Mouse (Mus musculus) mesoderm, embryonic 11.5 days (tissue): Measurements from ENCODE around the gene Etnk1.
"Not testable (repeated sequence)": the region's sequence is repeated elsewhere in the genome, so short reads cannot be mapped to it uniquely, and the experiment has no call there.

Experiments
- DNase-seq: peaks from one replicate; pipeline ENCODE4 v3.0.0-alpha.2; 2012; ENCODE audit warnings: low read depth, low spot score

The Etnk1 gene

GRCm38 (mm10) chr6:143170166-143170960 is 3.3 kb downstream of the Etnk1 start:
- no peak for DNase-seq

DNA sequence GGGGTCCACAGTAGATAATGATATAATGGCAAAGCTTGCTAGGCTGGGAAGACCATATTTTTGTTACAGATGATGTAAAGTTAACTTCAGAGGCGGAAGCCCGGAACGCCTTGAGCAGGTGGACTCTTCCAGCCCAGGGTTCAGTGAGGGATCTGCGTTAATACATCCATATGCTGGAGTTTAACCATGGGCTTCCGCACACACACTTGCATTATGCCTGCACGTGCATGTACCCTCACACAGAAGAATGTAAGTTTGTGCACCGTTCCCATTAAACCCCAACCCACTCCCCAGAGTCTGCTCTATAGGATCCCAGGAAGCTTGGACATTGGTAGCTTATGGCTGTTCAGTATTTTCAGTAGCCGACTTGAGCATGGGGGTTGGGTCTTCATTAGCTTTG is 4.0 kb downstream of the Etnk1 start:
- DNase-seq, result no peak

- DNase-seq, result no peak
These were observed 4.9 kb downstream of the Etnk1 start for GRCm38 (mm10) chr6:143171781-143172465.

DNA sequence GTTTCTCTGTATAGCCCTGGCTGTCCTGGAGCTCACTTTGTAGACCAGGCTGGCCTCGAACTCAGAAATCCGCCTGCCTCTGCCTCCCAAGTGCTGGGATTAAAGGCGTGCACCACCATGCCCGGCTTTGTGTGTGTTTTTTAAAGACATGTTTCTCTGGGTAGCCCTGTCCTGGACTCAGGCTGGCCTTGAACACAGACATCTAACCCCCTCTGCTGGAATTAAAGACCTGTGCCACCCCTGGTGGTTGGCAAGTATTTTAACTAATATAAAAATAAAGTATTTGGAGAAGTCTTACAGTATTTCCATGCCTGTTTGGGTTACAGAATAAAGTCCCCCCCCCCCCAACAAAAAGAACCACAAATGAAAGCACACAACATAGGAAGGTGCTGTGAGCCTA is 5.7 kb downstream of the Etnk1 start:
- not testable (repeated sequence) for DNase-seq

GRCm38 (mm10) chr6:143174226-143174625 is 7.2 kb downstream of the Etnk1 start:
- DNase-seq, result no peak

DNA sequence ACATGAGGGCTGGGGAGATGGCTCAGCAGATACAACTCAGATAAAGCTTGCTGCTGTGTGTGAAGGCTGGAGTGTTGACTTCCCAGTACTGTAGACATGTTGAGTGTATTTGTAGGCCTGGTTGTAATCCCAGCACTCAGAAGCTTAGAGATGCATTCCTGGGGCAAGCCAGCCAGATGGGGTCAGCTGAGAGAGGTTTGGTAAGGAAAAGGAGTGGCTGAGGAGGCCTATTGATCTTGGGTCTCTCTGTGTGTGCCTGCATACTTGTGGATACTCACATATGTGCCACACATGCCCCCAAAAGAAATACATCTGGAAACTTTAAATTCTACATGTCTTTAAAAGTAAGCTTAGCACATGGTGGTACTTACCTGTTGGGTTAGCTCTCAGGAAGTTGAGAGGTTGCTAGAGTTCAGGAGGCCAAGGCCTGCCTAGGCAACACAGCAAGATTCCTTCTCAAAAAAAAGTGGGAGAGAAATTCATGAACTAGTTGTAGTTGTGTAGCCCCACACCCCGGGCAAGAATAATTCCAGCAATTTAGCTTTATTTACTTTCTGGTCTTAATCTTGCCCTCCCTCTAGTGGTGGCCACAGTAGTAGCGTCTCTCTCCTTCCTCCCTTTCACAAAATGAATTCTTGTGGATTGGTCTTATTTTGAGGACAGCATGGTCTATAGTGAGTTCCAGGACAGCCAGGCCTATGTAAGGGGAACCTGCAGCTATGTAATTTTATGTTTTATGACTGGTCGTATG is 8.1 kb downstream of the Etnk1 start:
- DNase-seq, result peak; percentile 54

DNA sequence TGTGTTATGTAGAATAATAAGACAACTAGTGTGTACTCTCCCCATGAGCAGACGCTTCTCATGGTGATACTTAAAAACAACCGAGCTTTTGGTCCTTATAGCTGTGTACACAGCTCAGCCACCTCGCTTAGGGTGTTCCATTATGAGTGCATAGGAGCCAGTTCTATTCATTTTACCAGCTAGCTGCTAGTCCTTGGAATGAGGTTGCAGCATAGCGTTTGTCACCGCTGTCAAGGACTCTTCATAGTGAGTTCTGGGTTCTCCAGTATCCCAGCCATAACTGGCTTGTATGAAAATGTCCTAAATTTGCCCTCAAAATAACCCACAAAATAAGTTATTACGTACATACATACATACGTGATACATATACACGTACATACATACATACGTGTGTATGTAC is 9.1 kb downstream of the Etnk1 start:
- no peak for DNase-seq

GRCm38 (mm10) chr6:143176591-143176990 is 9.6 kb downstream of the Etnk1 start:
- no peak for DNase-seq

GRCm38 (mm10) chr6:143179181-143179580 is 12.2 kb downstream of the Etnk1 start:
- DNase-seq, result no peak

DNA sequence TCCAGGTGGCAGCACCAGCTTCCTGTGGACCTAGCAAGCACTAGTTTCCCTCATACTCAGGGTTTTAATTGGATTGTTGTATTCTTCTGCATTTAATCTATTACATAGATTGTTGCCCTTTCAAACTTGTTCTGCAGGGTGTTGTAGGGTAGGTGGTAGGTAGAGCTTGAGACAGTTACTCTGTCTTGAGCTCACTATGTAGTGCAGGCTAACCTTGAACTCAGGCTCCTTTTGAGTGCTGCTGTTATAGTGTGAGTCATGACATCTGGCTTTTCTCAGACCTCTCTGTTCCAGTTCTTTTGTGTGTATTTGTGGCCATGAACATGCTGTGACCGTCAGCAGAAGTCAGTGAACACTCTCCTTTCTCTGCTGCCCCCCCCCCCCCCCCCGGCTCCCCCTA is 12.7 kb downstream of the Etnk1 start:
- DNase-seq, result no peak

GRCm38 (mm10) chr6:143180511-143180910 is 13.5 kb downstream of the Etnk1 start:
- DNase-seq, result no peak

GRCm38 (mm10) chr6:143184099-143184498 is 17.1 kb downstream of the Etnk1 start:
- DNase-seq, result no peak

GRCm38 (mm10) chr6:143184745-143185144 is 17.7 kb downstream of the Etnk1 start:
- DNase-seq, result no peak

GRCm38 (mm10) chr6:143190838-143191476 is 23.9 kb downstream of the Etnk1 start:
- DNase-seq, result no peak

DNA sequence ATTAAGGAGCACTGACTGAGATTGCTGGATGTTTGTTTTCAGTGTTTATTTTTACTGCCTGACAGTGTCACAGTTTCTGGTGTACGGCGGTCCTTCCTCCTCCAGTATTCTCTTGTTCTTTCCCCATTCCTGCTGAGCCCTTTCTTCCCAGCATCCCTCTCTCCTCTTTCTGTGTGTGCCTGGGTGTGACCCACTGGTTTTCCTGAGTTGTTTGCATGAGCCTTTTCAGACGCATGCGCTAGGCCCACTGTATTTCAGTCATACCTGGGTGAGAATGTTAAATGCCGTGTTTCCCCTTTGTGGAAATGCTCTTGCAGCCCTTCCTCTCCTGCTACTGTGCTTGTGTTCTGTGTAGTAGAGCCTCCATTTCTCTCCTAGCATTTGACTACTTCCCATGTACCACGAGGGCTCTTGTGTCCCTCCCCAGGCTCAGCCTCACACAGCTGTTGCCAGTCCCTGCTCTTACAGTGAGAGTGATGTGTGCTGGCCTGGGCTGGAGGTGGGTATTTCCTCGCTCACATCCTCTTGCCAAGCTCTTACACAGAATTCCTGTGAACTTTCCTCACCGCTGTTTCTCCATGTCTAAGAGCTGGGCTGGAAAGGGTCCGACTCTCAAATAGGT is 24.6 kb downstream of the Etnk1 start:
- no peak for DNase-seq

- no peak for DNase-seq
These were observed 25.7 kb downstream of the Etnk1 start for GRCm38 (mm10) chr6:143192709-143193108.

DNA sequence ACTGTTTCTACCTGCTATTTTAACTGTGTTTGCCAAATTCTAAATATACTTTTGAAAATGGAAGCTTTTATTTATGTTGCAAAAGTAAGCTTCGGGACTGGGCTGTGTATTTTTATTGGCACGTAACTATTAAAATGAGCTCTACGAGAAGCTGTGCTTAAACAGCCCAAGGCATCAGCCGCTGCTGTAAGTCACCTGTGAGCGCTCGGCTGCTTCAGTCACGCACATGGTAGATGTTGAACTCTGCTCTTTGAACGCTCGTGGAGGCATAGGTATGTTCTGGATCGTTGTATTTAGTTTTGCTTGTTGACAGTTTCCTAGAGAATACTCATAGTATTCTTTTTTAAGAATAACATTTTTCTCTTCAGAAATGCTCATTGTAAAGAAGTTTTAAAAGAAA is 26.1 kb downstream of the Etnk1 start:
- DNase-seq, result no peak

GRCm38 (mm10) chr6:143193641-143194040 is 26.6 kb downstream of the Etnk1 start:
- DNase-seq, result no peak

DNA sequence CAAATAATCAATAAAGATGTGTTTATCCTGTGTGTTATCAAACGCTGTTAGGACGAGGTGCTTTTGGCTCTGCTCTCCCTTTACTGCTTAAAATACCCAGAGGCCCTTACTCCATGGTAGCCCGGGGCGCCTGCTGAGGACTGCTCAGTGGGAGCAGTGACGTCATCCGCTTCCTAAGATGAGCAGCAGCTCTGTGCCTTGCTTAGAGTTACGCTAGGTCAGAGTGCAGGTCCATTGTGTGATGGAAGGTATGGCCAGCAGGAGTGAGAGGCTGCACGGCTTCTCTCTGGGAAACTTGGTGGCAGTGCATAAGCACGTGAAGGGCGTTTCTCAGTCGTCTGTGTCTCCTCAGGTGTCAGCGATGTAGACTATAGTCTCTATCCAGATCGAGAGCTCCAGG is 30.0 kb downstream of the Etnk1 start:
- no peak for DNase-seq

- DNase-seq, result no peak
These were observed 31.4 kb downstream of the Etnk1 start for GRCm38 (mm10) chr6:143198421-143198820.

GRCm38 (mm10) chr6:143203097-143203496 is 36.1 kb downstream of the Etnk1 start:
- DNase-seq, result no peak

DNA sequence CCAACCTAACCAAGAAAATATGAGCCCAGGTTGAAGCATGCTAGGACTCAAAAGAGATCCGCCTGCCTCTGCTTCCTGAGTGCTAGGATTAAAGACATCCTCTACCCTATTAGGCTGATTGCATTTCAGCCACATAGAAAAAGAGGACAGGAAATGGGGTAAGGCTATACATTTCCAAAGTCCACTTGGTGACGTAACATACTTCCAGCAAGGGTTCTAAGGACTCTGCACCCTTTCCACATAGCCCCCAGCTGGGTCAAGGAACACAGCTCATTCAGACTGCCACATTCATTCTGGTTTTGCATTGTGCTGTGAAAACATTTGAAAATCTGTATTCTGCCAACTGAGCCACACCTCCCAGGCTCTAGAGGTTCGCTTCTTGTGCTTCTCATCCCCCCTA is 41.9 kb downstream of the Etnk1 start:
- no peak for DNase-seq
